Mouse (Mus musculus) right cerebral cortex, postnatal 14 days (tissue): ENCODE results near the gene Tmem108.

Experiments used
- DNase-seq: peaks from one replicate; pipeline ENCODE4 v3.0.0; 2022

Gene Tmem108

GRCm38 (mm10) chr9:103761647-103762084 is at the start of gene Tmem108:
Gene Tmem108, minus strand, starts transcription at chr9:103761837.
- peak; percentile 90 for DNase-seq

GRCm38 (mm10) chr9:103789029-103789428 is 27.4 kb upstream of the Tmem108 start:
- DNase-seq: no peak

GRCm38 (mm10) chr9:103784156-103784555 is 22.5 kb upstream of the Tmem108 start:
- DNase-seq: no peak

DNA sequence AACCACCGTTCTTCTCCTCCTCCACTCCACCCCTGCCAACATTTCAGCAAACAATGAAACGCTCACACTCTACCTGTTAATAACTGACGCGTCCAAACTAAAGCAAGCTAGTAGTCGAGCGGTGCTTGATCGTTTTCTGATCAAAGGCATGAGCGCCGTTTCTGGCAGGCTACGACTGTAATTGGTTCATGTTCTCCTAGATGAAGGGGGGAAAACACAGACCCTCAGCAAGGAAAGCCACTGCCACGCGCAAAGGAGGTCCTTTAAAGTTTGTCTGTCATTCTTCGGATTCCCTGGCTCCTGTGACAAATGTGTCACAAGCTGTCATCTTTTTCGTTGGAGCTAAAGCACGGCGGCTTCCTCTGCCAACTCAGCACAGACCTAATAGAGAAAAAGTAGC is 21.6 kb upstream of the Tmem108 start:
- DNase-seq: no peak

- DNase-seq: no peak
These were observed 20.7 kb upstream of the Tmem108 start for GRCm38 (mm10) chr9:103782306-103782705.

DNA sequence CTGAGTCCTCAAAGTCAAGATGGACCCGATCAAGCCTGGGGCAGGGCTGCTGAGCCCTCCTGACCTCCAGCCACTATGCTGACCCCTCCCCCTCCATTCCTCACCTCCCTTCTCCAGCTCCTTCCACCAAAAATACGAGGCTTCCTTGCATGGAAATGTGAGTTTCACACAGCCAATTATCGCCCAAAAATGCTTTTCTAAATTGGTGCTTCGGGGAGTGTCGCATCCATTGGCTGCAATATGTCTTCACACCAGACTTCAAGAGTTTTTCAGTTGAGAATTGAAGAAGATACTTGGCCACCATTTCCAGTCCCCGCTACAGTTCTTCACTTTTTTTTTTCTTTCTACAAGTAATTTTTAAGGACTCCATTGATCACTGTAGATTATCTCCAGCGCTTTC is 19.8 kb upstream of the Tmem108 start:
- no peak for DNase-seq

GRCm38 (mm10) chr9:103780598-103780997 is 19.0 kb upstream of the Tmem108 start:
- no peak for DNase-seq

DNA sequence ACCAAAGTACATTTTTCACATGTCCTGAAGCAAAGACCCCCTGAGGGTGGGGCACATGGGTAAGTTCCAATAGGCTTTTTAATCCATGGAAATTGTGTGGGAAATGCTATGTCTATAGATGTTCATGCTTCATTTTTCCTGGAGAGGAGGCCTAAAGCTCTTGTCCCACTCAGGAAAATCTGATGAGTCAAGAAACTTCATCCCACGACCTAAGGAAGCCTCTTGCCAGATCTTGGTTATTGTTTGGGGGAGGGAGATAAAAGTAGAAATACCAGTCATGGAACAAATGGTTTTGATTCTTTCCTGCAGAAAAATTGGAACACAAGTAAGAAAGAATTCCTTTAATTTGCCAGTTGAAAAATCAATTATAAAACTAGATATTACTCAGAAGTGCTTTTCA is 16.5 kb upstream of the Tmem108 start:
- DNase-seq: no peak

GRCm38 (mm10) chr9:103761151-103761571 is 476 bp downstream of the Tmem108 start:
- no peak for DNase-seq

DNA sequence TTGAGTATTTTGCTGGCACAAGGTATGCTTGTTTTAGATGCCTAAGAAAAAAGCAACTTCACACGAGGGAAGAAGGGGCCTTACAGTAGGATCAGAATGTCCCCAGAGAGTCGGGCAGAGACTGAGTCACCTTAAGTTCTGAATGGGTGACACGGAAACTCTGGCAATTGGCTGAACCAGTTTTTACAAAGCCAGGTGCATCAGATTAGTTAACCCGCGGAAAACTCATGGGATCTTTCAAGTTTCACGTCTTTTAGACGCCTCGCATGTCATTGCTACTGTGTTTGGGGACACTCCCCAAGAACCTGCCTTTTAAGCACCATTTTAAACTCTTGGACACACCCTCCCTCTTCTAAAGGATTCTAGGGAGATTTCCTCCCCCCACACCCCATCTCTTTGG is 1.3 kb downstream of the Tmem108 start:
- no peak for DNase-seq

GRCm38 (mm10) chr9:103759829-103760228 is 1.8 kb downstream of the Tmem108 start:
- DNase-seq: no peak

DNA sequence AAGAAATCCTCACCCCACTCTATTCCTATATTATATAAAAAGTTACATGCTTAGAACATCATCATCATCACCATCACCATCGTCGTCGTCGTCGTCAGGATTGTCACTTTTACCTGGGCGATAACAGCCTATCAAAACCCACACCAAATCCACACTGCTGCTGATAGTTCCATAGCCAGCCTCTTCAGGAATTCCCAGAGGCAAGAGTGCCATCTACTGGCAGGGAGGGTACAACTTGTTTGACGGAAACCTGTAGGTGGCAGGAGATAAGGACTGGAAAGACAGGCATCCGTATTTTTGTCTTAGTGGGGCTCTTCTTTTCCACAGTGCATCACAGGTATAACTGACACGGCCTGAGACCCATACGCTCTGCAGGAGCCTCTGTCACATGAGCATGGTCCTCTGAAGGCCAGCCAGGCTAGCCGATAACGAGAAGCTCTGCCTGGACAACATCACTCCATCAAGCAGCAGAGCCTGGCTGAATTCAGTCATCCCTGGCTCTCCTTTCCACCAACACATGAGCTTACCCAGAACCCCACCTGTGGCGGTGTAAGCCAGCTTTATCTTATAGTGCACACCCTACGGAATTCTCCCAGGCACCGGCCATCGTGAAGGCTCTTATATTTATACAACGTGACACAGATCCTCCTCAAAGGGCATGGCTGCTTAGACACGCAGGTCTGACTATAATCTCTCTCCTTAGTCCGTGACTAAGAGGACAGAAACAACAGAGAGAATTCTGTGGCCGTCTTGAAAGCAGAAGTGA is 2.5 kb downstream of the Tmem108 start:
- peak; percentile 86 for DNase-seq

GRCm38 (mm10) chr9:103758246-103758645 is 3.4 kb downstream of the Tmem108 start:
- no peak for DNase-seq

GRCm38 (mm10) chr9:103752618-103753017 is 9.0 kb downstream of the Tmem108 start:
- DNase-seq: no peak

GRCm38 (mm10) chr9:103751568-103751967 is 10.1 kb downstream of the Tmem108 start:
- no peak for DNase-seq

DNA sequence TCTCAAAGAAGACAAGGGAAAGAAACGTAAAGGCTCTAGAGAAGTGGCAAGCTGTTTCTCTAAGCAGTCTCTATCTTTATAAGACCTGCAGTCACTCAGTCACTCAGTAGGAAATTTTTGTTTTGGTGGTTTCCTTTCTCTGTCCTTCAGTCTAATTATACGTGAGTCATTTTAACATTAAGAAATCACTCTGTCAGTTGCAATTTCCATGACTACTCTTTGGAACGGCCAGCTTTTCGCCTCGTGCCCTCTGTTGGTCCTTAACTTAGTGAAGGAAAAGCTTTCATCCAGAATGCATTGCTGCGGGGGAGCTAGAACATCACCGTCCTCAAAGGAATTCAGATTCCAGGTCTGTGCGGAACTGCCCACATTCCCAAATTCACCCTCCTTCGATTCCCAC is 11.1 kb downstream of the Tmem108 start:
- DNase-seq: no peak

DNA sequence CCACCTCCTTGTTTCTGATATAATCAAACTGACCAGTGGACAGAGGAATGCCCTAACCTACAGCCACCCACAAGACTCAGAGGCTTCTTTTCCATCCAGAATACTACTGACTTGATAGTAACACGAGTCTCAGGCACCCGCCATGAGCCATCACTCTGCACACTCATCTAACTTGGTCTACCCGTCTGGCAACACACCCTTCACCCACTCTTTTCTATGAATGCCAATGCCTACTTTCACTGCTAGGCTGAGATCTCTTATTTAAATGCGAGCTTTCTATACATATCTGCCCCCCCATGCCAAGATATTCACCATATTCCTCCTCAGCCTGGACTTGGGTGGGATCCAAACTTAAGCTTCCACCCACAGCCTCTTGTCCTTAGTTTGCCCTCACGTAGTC is 15.0 kb downstream of the Tmem108 start:
- DNase-seq: no peak

- DNase-seq: no peak
These were observed 21.5 kb downstream of the Tmem108 start for GRCm38 (mm10) chr9:103740145-103740544.

- no peak for DNase-seq
These were observed 22.6 kb downstream of the Tmem108 start for GRCm38 (mm10) chr9:103739062-103739461.

DNA sequence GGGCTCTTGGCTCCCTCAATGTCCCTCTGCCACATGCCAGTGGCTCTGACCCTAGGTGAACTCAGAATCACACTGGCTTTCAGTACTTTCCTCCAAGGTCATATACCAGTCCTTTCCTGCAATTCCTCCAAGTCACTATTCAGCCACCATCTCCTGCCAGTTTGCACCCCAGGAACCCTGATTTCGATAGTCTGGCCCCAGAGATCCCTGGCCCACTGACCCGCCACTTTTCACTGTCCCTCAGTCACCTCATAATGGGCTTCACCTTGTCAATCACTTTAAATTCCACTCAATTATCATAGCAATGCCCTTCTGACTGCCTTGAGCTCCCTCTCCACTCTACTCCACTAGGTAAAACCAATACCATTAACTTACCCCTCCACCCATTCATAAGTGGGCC is 31.9 kb downstream of the Tmem108 start:
- no peak for DNase-seq

- no peak for DNase-seq
These were observed 34.7 kb downstream of the Tmem108 start for GRCm38 (mm10) chr9:103726751-103727462.

GRCm38 (mm10) chr9:103725497-103725896 is 36.1 kb downstream of the Tmem108 start:
- no peak for DNase-seq

DNA sequence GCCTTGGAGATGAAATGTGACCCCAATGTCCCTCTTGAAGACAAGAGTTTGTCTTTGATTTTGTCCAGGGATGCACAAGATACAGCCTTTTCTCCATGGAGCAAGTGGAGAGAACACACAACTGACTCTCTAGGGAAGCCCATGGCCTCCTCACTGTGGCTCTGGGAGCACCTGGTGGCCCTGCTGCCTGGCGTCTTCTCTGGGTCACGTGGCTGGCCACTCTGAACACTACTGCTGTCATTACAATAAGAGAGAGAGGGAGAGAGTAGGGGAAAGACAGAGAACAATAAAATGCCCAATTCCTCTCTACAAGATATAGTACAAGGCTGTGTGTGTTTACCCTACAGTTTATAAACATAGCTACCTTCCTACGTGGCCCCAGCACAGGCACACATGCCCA is 40.2 kb downstream of the Tmem108 start:
- no peak for DNase-seq

- DNase-seq: no peak
These were observed 40.6 kb downstream of the Tmem108 start for GRCm38 (mm10) chr9:103721081-103721480.
